Mouse (Mus musculus): Measurements from ENCODE around the gene Strip1. TPM values are rescaled to one million over a fixed set of nuclear protein-coding genes. Genes with fewer than 3 reads are reported as not detected.

Strip1 gene
- polyA plus RNA-seq, 1 experiment, result 79.2 TPM

GRCm38 (mm10) chr3:107629411-107629810 is 2.1 kb downstream of the Strip1 start:
- DNase-seq (ENCODE audit: extremely low spot score in 1 of 2, low spot score in 1 of 2), result no peak

GRCm38 (mm10) chr3:107628551-107628950 is 2.9 kb downstream of the Strip1 start:
- DNase-seq (ENCODE audit: extremely low spot score in 1 of 2, low spot score in 1 of 2), result peak in 1 of 2 experiments; percentile 56

GRCm38 (mm10) chr3:107627641-107628040 is 3.9 kb downstream of the Strip1 start:
- DNase-seq (ENCODE audit: extremely low spot score in 1 of 2, low spot score in 1 of 2), result no peak

DNA sequence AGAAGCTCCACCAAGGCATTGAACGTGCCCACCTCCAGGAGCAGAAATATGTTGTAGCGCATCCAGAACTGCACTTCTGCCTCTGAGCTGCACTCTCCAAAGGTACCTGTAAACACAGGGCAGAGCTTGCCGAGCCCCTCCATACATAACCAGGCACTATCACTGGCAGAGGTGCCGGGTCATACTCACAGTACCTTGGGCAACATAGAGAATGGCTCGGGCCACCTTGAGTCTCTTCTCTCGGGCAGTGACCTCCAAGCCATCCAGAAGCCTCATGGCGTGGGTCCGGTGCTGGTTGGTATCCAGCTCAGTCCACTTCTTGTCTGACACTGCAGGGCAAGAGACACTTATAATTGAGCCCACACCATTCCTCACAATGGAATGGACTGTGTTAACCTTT is 4.7 kb downstream of the Strip1 start:
- no peak for DNase-seq (ENCODE audit: extremely low spot score in 1 of 2, low spot score in 1 of 2)

- DNase-seq (ENCODE audit: extremely low spot score in 1 of 2, low spot score in 1 of 2), result no peak
Measured at GRCm38 (mm10) chr3:107625536-107625935, 6.0 kb downstream of the Strip1 start.

DNA sequence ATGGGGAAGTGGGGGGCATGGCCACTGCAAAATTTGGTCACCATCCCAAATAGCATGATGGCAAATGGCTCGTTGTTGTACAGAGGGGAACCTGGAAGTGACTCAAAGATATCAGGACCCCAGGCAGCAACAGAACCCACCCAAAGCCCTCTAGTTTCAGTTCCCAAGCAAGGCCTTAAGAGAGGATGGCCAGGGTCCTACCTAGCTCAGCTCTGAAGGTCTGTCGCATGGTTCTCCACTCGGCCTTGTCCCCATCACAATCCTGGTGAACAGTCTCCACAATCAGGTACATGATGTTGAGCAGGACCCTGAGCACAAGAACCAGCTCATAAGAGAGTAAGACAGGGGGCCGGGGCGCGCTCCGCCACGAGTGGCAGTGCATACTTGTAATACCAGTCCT is 7.1 kb downstream of the Strip1 start:
- no peak for DNase-seq (ENCODE audit: extremely low spot score in 1 of 2, low spot score in 1 of 2)

- DNase-seq (ENCODE audit: extremely low spot score in 1 of 2, low spot score in 1 of 2), result no peak
Measured at GRCm38 (mm10) chr3:107622537-107622936, 9.0 kb downstream of the Strip1 start.

DNA sequence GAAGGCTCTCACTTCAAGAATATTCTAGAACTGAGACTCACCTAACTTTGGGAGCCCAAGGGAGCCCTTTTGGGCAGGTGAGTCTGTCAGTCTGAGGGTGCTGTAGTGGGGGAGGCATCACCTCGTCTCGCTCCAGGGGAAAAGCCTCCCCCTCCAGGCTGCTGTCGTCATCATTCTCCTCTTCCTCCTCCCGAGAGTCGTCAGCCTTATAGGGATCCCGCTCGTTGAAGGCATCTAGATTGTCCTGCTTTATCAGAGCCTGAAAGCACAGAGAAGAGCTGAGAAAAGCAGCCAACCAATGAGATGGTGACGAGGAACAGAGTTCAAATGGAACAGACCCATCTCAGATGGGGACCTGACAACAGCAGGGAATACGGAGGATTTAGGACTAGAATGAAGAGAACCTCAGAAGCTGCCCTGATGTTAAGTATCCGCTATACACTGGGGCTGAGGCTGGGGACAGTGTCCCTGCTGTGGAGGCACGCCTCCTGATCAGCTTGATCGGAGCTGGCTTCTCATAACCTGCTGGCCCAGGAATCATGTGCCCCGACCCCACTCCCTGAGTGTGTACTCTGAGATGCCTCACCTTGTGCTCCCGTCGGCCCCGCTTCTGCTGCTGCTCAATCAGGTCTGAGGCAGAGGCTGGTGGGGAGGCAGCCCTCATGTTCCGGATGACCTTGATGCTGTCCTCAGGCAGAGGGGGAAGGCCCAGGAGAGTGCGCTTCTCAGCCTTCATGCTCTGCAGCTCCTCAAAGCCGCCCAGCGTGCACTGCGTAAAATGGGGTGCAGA is 10.0 kb downstream of the Strip1 start:
- DNase-seq (ENCODE audit: extremely low spot score in 1 of 2, low spot score in 1 of 2), result no peak

DNA sequence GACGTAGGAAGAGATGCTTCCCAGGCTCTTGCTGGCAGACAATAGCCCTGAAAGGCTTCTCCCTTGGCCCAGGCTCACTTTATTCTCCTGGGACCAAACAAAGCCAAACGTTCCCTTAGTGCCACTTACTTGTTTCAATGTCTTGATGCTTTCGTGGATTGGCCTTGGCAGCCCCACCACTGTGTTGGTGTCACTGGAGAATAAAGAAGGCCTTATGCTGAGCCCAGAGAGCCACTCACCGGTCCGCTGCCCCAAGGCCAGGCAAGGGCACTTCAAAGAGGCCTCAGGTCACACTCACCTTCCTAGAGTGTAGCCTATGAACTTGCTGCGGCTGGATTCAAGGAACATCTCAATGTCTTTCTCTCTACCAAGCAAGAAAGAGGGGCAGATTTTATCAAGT is 11.6 kb downstream of the Strip1 start:
- no peak for DNase-seq (ENCODE audit: extremely low spot score in 1 of 2, low spot score in 1 of 2)

- DNase-seq (ENCODE audit: extremely low spot score in 1 of 2, low spot score in 1 of 2), result no peak
Measured at GRCm38 (mm10) chr3:107617800-107618199, 13.7 kb downstream of the Strip1 start.

DNA sequence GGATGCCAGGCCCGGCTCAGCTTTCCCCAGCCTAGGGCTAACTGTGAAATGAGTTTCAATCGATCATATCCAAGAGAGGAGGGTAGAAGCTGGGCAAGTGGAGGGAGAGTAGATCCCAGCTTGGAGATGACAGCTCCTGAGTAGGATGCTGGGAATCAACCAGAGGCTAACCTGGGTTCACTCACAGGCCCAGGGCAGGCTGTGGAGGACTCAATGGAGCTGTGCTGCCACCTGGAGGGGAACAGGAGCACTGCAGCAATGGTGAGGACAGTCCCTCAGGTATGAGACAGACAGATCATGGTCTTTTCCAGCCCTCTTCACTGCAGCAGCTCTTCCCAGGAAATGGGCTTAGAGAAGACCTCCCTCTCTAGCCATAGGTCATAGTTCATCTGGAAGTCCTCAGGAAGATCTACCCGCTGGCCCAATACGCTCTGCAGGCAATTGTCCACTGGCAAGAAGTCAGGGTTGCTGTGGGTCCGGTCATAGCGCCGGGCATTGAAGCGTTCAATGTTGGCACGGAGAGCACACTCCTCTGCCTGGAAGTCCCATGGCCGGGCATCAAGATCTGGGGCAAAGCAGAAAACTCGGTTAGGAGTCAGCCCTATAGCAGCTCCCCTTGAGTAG is 18.5 kb downstream of the Strip1 start:
- peak in 1 of 2 experiments; percentile 82 for DNase-seq (ENCODE audit: extremely low spot score in 1 of 2, low spot score in 1 of 2)

- no peak for DNase-seq (ENCODE audit: extremely low spot score in 1 of 2, low spot score in 1 of 2)
Measured at GRCm38 (mm10) chr3:107611394-107611793, 20.1 kb downstream of the Strip1 start.

DNA sequence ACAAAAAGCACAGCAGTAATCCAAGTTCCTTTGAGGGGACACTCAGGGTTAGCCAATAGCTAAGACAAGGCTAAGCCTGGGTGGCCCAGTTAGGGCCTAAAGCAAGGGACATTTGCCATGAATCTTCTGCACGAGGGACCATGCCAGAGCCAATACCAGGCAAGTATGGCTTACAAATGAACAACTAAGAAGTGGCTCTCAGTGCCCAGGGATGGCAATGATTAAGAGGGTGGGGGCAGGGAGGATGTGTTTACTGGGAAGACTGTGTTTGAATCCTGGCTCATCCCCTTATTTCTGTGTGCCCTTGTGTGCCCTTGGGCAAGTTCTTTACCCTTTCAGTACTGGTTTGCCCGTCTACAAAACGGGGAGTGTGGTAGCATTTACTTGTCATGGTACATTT is 22.1 kb downstream of the Strip1 start:
- DNase-seq (ENCODE audit: extremely low spot score in 1 of 2, low spot score in 1 of 2), result no peak

- DNase-seq (ENCODE audit: extremely low spot score in 1 of 2, low spot score in 1 of 2), result no peak
Measured at GRCm38 (mm10) chr3:107608808-107609207, 22.7 kb downstream of the Strip1 start.

DNA sequence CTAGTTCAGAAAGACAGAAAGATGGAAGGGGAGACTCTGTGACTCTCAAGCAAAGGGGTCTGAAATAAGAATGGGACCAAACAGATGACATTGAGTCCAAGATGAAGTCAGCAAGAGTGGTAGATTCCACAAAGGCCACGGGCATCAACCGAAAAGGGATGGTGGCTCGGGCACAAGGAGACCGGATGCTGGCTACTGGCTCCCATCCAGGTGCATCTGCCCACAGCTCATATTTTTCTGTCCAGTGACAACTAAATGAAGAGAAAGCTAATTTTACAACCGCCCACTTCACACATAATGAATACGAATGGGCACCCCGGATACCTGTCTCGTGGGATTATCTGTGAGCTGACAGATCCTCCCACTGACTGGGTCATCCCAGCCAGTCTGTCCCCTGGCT is 24.3 kb downstream of the Strip1 start:
- no peak for DNase-seq (ENCODE audit: extremely low spot score in 1 of 2, low spot score in 1 of 2)

DNA sequence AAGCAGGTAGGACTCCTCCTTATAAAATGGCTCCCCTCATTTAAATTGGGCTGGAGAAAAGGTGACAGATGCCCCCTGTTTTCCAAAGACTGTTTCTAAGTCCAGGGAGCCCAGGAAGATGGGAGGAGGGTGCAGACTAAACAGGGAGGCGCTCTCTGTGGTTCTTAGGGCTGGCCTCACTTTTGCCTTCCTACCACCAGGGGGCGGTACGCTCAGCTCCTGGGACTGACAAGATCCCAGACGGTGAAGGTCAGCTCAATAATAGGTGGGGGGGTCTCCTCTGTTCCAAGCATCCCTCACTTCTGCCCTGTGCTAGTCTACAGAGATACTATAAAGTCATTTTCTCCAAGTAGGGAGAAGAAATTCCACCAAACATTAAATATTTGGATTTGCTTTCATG is 26.2 kb downstream of the Strip1 start:
- DNase-seq (ENCODE audit: extremely low spot score in 1 of 2, low spot score in 1 of 2), result peak in 1 of 2 experiments; percentile 65

DNA sequence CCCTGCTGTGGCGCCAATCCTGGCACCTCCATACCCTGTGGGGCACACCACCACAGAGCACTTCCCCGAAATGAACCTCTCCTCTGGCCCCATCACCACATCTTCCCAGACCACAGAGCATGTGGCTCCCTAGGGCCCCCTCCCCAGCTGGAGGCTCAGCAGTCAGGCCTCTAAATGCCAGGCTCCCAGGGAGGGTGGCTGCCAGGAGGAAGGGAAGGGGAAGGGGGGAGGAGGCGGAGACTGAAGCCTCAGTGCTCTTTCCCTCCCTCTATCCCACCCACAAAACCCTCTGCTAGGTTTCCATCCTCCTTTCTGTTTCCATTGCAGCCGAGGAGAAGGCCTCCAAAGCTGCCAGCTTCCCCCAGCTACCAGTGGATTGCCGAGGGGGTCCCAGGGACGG is 31.4 kb downstream of the Strip1 start:
- no peak for DNase-seq (ENCODE audit: extremely low spot score in 1 of 2, low spot score in 1 of 2)

- DNase-seq (ENCODE audit: extremely low spot score in 1 of 2, low spot score in 1 of 2), result no peak
Measured at GRCm38 (mm10) chr3:107597586-107598389, 33.7 kb downstream of the Strip1 start.

GRCm38 (mm10) chr3:107597134-107597533 is 34.4 kb downstream of the Strip1 start:
- no peak for DNase-seq (ENCODE audit: extremely low spot score in 1 of 2, low spot score in 1 of 2)

- DNase-seq (ENCODE audit: extremely low spot score in 1 of 2, low spot score in 1 of 2), result no peak
Measured at GRCm38 (mm10) chr3:107596559-107596958, 34.9 kb downstream of the Strip1 start.

DNA sequence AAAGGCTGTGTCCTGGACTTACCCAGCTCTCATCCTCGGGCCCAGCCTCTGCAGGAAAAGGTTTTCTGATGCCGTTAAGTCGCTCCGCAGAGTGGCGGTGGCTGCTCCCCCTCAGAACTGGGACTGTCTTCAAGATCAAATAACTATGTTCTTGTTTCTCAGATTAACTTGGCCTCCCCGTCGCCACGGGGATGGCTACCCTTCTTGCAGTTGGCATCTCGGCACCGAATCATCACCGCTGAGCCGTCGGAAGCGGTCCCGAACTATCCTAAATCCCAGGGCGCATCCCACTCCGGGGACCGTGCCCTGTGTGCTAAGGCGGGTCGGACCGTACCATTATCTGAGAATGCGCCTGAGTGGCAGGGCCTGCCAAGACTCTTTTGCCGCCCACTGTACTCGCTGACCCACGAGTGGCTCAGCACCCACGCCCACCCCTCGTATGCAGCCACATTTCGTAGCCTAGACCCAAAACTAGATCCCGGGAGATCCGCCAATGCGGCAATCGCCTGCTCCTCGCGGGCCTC is 35.5 kb downstream of the Strip1 start:
- peak in 1 of 2 experiments; percentile 11 for DNase-seq (ENCODE audit: extremely low spot score in 1 of 2, low spot score in 1 of 2)

All from frontal cortex, adult 2 months (tissue).